Mouse (Mus musculus): ENCODE results near the gene Ccdc40.

GRCm38 (mm10) chr11:119300986-119301385 lies 72.6 kb downstream of the Ccdc40 start:
- TF ChIP-seq POLR2A (IDR thresholded peaks at IDR 0.05; ENCODE audit: low read depth, low read length) (no peak), CTCF (IDR thresholded peaks at IDR 0.05; ENCODE audit: borderline replicate concordance, insufficient read depth, low read length) (no peak)
